ENCODE assay signal across 23 mouse cellular contexts in genomic region chr11:97038881-97039280, GRCm38 (mm10). TPM values are rescaled to one million over a fixed set of nuclear protein-coding genes. Genes with fewer than 3 reads are reported as not detected.
"Had no signal": no experiment of that assay in that cellular context is flagged by ENCODE, and none has a peak within 500 bp of the region (broad histone marks: within the 10 kb centered on the region; RNA-seq: fewer than 3 reads in every experiment).

No protein-coding gene starts in this region.

- H3K27ac ChIP-seq: limb, embryonic 12.5 days; limb, embryonic 15.5 days; liver, embryonic 14.5 days; macrophage; neural tube, embryonic 13.5 days; stomach, embryonic 15.5 days had no signal

- DNase-seq: kidney, adult 18-20 months; kidney, adult 9 months; kidney, postnatal 14 days; kidney, postnatal 4 days; layer of hippocampus, adult 9-11 months; left cerebral cortex, postnatal 4 days; liver, postnatal 0 days; lung, embryonic 14.5 days; midbrain, embryonic 14.5 days; retina, postnatal 1 day; right cerebral cortex, postnatal 25 days; spleen, adult 18-20 months; thymus, postnatal 25 days had no signal

- H3K4me3 ChIP-seq: limb, embryonic 12.5 days; limb, embryonic 15.5 days; myocyte; neural tube, embryonic 13.5 days; stomach, embryonic 15.5 days had no signal

RNA-seq across cellular contexts. Expression of gene Lrrc46, which starts 2.3 kb away (rescaled TPM):
- total RNA-seq: monocyte, adult 5-6 weeks had no signal

RNA-seq across cellular contexts. Expression of gene Sp6, which starts 25.7 kb away (rescaled TPM):
- total RNA-seq: monocyte, adult 5-6 weeks; neutrophil, adult 5-6 weeks had no signal
- polyA plus RNA-seq: liver, embryonic 11.5 days; macrophage; midbrain, embryonic 14.5 days had no signal
